Mouse (Mus musculus) left cerebral cortex, postnatal 25 days (tissue): ENCODE data around the gene Rpp25. TPM values are rescaled to one million over a fixed set of nuclear protein-coding genes. Genes with fewer than 3 reads are reported as not detected.

Experiments
- DNase-seq, 2 experiments: peaks; one replicate each; pipeline ENCODE4 v3.0.0; 2022; ENCODE audit warnings: low spot score in 2 of 2, mixed read lengths in 1 of 2
- intact Hi-C: fragments of 180-260 bp; cut with DNase I; formaldehyde crosslinking; loops from one replicate; pipeline ENCODE4 v1.15.1; 2025
- total RNA-seq, 2 experiments: library from RNA; stranded (reverse); gene quantifications; 2 replicates each; pipeline ENCODE4 v1.2.3; 2021

The Rpp25 gene
- 10 to 100 TPM; 15.6 to 16.1 TPM for total RNA-seq

- intact Hi-C loops, result loop anchor here (2.0 kb wide), 1 partner anchor 17 kb away; the partner anchor contains the start of gene Cox5a
- peak; percentile 54 to 70 for DNase-seq
Measured at GRCm38 (mm10) chr9:57503622-57504380, at the start of gene Rpp25. Gene Rpp25 (plus strand): TSS chr9:57504026.

- intact Hi-C loops, result no loop called here
- no peak for DNase-seq
Measured at GRCm38 (mm10) chr9:57459707-57460106, 44.1 kb upstream of the Rpp25 start.

DNA sequence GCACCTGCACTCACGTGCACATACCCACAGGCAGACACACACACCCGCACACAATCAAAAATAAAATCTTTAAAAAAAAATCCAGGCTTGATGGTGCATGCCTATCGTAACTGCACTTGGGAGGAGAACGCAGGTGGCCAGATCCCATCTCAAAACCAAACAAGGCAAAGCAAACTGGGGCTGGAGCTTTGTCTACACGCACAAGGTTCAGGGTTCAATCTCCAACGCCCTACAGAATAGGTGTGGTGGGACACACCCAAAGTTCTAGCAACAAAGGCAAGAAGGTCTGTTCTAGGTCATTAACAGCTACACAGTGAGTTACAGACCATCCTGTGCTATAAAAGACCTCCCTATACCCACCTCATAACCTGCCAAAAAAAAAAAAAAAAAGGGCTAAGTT, 41.0 kb upstream of the Rpp25 start:
- intact Hi-C loops, result no loop called here
- no peak for DNase-seq

DNA sequence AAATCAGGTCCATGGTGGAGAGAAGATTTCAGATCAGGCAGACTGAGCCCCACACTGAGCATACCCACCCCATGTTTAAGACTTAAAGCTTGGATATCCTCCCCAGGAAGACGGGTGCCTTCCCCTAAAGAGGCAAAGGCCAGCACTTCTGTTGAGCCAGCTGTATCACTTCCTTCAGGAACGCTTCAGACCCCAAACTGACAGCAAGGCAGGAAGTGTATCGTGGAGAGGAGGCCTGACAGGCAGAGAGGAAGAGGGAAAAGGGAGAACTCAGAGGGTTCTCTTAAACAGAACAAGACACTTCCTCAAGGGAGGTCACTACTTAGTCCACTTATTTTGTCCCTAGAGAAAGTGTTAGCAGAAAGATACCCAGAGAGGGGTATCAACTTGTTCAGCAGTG, 37.7 kb upstream of the Rpp25 start:
- intact Hi-C loops, result loop anchor here (5.0 kb wide), 1 partner anchor 56 kb away; the partner anchor contains the start of gene Cox5a
- no peak for DNase-seq

- DNase-seq, result peak; percentile 47 to 57
- intact Hi-C loops, result loop anchor here (5.0 kb wide), 1 partner anchor 55 kb away; the partner anchor contains the start of gene Cox5a
Measured at GRCm38 (mm10) chr9:57467271-57467771, 36.5 kb upstream of the Rpp25 start.

GRCm38 (mm10) chr9:57467896-57468549, 35.8 kb upstream of the Rpp25 start, which contains the start of gene Scamp5:
Gene Scamp5 (minus strand): TSS chr9:57468060.
- intact Hi-C loops, result loop anchor here (5.0 kb wide), 1 partner anchor 54 kb away; the partner anchor contains the start of gene Cox5a
- peak; percentile 93 to 94 for DNase-seq

DNA sequence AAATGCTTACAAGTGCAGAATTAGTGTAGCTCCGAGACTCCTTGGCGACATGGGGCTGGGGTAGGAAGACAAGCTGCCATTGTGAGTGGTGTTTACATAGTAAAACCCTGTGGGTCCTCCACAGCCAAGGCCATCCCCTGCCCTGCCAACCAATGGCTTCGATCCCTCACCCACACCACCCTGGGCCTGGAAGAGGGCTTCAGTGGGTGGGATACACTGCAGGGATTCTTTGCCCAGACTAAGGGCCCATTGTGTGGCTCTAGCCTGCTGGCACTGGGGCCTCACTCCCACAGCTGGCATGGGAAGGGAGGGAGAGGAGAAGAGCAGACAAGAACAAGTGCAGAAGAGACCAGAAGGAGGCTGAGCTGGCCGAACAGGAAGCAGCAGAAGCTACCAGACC, 34.9 kb upstream of the Rpp25 start:
- intact Hi-C loops, result loop anchor here (5.0 kb wide), 1 partner anchor 53 kb away; the partner anchor contains the start of gene Cox5a
- peak; percentile 20 to 66 for DNase-seq

DNA sequence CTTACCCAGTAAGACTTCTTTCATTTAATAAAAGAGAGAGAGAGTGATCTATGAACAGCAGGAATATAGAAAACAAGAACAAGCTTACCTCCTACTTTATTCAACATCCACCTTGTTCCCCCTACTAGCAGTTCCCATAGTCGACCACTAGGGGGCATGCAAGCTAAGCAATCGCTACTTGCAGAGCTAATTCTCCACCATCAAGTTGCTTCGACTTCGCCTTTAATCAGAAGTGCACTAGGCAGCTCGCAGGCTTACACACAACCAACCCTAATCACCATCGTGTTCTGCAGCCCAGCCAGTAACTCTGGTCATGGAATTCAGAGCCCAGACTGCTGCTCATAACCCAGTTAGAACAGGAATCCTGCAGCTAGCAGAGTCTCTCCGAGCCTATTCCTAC, 18.1 kb upstream of the Rpp25 start:
- DNase-seq, result peak; percentile 83 to 91
- intact Hi-C loops, result loop anchor here (1.0 kb wide), 1 partner anchor 32 kb away; no protein-coding TSS in a partner anchor

DNA sequence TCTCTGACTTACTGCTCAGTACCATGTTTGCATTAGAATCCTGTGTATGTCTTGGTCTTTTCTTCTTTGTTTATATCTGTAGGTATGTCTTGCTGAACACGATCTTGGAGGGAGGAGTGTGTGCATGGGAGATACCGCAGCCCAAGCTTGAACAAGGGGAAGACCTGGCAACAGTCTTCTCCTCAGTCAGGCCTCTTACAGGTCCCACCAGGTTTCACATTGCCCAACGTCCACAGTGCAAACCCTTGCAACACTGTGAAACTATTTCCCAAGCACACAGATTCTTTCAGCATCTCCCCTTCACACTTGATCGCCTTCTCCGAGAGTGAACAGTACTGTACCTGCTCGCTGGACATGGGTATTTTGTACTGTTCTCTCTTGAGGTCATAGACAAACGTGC, 16.0 kb upstream of the Rpp25 start:
- intact Hi-C loops, result no loop called here
- DNase-seq, result no peak

DNA sequence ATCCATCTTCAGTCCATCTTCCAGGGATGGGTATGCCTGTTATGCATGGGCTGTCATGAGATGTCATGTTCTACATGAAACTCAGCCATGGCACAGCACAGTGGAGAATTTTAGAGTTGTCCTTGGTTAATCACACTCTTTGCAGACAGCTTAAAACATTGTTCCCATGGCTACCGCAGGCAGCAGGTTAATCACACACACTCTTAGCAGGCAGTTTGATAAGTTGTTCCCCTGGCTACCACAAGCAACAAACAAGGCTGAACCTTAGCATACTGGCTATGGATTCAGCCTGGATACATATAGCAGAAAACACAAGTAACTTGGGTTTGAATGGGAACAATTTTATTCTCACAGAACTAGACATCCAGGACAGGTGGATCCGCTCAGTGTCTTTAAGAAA, 10.3 kb upstream of the Rpp25 start:
- no peak for DNase-seq
- intact Hi-C loops, result no loop called here

DNA sequence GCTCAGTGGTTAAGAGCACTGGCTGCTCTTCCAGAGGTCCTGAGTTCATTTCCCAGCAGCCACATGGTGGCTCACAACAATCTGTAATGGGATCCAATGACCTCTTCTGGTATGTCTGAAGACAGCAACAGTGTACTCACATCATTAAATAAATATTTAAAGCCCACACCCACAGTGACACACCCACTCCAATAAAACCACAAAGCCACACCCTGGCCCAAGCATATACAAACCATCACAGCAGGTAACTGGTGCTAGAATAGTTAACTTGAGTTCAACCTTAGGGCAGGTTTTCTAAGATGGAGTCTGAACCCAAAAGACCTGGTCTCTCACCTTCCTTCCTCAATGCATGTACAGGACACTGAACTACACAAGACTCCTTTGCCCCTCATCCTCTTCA, 8.9 kb upstream of the Rpp25 start:
- intact Hi-C loops, result no loop called here
- DNase-seq, result no peak

GRCm38 (mm10) chr9:57497236-57497635, 6.6 kb upstream of the Rpp25 start:
- no peak for DNase-seq
- intact Hi-C loops, result no loop called here

- intact Hi-C loops, result no loop called here
- peak in 1 of 2 experiments; percentile 26 for DNase-seq
Measured at GRCm38 (mm10) chr9:57498536-57498935, 5.3 kb upstream of the Rpp25 start.

GRCm38 (mm10) chr9:57501452-57501851, 2.4 kb upstream of the Rpp25 start:
- DNase-seq, result peak; percentile 39 to 69

GRCm38 (mm10) chr9:57501861-57502260, 2.0 kb upstream of the Rpp25 start:
- DNase-seq, result peak; percentile 46 to 59
- intact Hi-C loops, result no loop called here

More at GRCm38 (mm10) chr9:57501452-57501851, 2.4 kb upstream of the Rpp25 start:
- intact Hi-C loops, result no loop called here

DNA sequence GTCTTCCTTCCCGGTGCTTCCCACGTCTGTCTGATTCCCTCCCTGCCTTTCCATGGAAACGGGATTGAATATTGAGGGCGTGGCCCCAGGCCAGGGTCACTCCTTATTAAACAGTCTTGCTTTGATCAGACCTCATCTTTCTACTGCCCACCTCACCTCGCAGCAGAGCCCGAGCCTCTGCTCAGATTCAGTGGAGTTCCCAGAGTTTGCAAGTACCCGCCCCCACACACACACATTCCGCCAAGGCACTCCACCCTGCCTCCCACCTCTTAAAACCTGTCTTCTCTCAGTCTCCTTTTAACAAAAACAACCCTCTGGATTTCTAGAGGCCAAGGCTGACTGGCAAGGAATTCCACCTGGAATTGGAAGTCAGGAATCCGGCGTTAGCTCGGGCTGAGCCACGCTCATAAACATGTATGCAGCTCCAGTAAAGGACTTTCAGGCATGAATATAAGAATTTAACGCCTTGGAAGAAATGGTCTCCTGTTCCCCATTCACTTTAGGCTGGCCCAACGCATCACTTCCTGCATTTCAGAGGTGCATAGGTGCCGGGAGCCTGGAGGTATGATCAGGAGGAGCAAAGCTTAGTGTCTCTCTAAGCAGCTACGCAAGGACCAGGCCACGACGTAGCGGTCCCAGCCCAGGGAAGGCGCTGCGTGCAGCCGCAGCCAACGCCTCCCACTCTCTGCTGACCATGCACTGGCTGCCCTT, 760 bp upstream of the Rpp25 start:
- peak; percentile 24 to 61 for DNase-seq

GRCm38 (mm10) chr9:57504381-57504700, 515 bp downstream of the Rpp25 start:
- intact Hi-C loops, result loop anchor here (2.0 kb wide), 1 partner anchor 16 kb away; the partner anchor contains the start of gene Cox5a

More for the DNA sequence above, 760 bp upstream of the Rpp25 start:
- intact Hi-C loops, result no loop called here

GRCm38 (mm10) chr9:57504891-57505290, 1.1 kb downstream of the Rpp25 start:
- DNase-seq, result peak in 1 of 2 experiments; percentile 19
- intact Hi-C loops, result loop anchor here (2.0 kb wide), 1 partner anchor 16 kb away; the partner anchor contains the start of gene Cox5a

More at GRCm38 (mm10) chr9:57504381-57504700, 515 bp downstream of the Rpp25 start:
- peak; percentile 49 to 63 for DNase-seq

- intact Hi-C loops, result loop anchor here (2.0 kb wide), 1 partner anchor 15 kb away; the partner anchor contains the start of gene Cox5a
- peak; percentile 51 to 73 for DNase-seq
Measured at GRCm38 (mm10) chr9:57505700-57506099, 1.9 kb downstream of the Rpp25 start.
